Mouse (Mus musculus) heart, embryonic 15.5 days (tissue): ENCODE measurements around the gene Prelid3b. TPM values are rescaled to one million over a fixed set of nuclear protein-coding genes. Genes with fewer than 3 reads are reported as not detected.

Source experiments
- ATAC-seq: fragments of 200-750 bp; cut with Nextera tagmentation; replicated peaks from 2 replicates; pipeline ENCODE4 v1.8.0; 2017; ENCODE audit warnings: low read depth, moderate TSS enrichment; ENCODE audit not compliant: insufficient number of reproducible peaks, insufficient read depth, low FRiP score
- H3K27ac ChIP-seq: fragments of 300-500 bp; sonication (generic); 2 replicates; pipeline ENCODE4 v1.5.1; 2015; ENCODE audit warnings: mild to moderate bottlenecking, inconsistent platforms
- H3K27me3 ChIP-seq: fragments of 300-500 bp; sonication (generic); 2 replicates; pipeline ENCODE4 v1.6.1; 2015; ENCODE audit warnings: inconsistent platforms
- H3K36me3 ChIP-seq: fragments of 300-500 bp; sonication (generic); 2 replicates; pipeline ENCODE4 v1.6.1; 2015; ENCODE audit warnings: mild to moderate bottlenecking, inconsistent platforms
- H3K4me1 ChIP-seq: fragments of 300-500 bp; sonication (generic); replicated peaks from 2 replicates; pipeline ENCODE4 v1.6.1; 2015; ENCODE audit warnings: inconsistent platforms
- H3K4me2 ChIP-seq: fragments of 300-500 bp; sonication (generic); 2 replicates; pipeline ENCODE4 v1.6.1; 2015; ENCODE audit warnings: inconsistent platforms, mild to moderate bottlenecking, moderate library complexity
- H3K4me3 ChIP-seq: fragments of 300-500 bp; sonication (generic); 2 replicates; pipeline ENCODE4 v1.5.1; 2015; ENCODE audit warnings: mild to moderate bottlenecking, inconsistent platforms
- H3K9ac ChIP-seq: fragments of 300-500 bp; sonication (generic); 2 replicates; pipeline ENCODE4 v1.6.1; 2015; ENCODE audit warnings: mild to moderate bottlenecking, inconsistent platforms
- H3K9me3 ChIP-seq: fragments of 300-500 bp; sonication (generic); replicated peaks from 2 replicates; pipeline ENCODE4 v1.6.1; 2016; ENCODE audit warnings: inconsistent platforms
- WGBS: fragments of 180-500 bp; shearing (Covaris S2); methylation state at CpG from one replicate; pipeline ENCODE4 v1.1.7; 2015; ENCODE audit warnings: mixed read lengths; 5-methylcytosine and 5-hydroxymethylcytosine counted together
- polyA plus RNA-seq: library from polyadenylated mRNA; unstranded; fragments of >200 nt; fragmentation: Nextera tagmentation; extraction: Ambion mirVana; gene quantifications from 2 replicates; pipeline ENCODE4 v1.2.1, GENCODE M21; 2015

Prelid3b gene
- polyA plus RNA-seq, 1 experiment from 2014 or later, result 135 TPM

GRCm38 (mm10) chr2:174421107-174421506 is 51.8 kb downstream of the Prelid3b start:
- no peaks in the 10 kb centered on the region for H3K9me3 ChIP-seq
- no peaks in the 10 kb centered on the region for H3K27me3 ChIP-seq
- 88% methylated on average over 6 of the region's 6 CpGs for WGBS
- H3K4me1 ChIP-seq, result peaks cover 9% of the 10 kb centered on the region
- ATAC-seq, result no peak; the same call in 1 of the 2 replicates
- no peak overlapping the region for H3K27ac ChIP-seq
- no peak overlapping the region for H3K9ac ChIP-seq
- H3K4me2 ChIP-seq, result no peak overlapping the region
- no peak overlapping the region for H3K4me3 ChIP-seq
- peaks cover 43% of the 10 kb centered on the region for H3K36me3 ChIP-seq

DNA sequence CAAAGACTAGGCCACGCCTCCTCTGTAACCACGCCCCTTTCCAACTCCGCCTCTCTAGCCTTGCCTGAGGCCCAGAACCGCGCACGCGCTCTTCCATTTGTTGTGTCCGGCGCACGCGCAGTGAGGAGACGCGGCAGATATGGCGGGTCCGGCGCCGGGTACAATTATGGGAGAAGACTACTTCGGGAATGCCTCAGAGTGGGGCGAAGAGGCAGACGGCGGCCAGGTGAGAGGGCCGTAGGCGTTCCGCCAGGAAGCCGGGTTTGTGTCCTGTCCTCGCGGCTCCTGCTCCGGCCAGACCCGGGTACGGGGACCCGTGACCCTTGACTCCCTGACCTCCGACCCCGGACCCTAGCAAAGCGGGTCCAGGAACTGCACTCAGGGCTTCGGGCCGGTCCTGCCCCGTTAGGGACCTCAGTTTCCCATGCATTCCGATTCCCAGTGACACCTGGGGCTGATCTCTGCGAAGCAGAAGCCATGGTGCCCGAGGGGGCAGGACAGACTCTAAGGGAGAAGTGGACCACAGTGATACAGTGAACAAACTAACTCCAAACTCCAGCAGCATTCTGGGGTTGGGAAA is 57.1 kb downstream of the Prelid3b start, which contains the start of gene Nelfcd:
TSS of gene Nelfcd (plus strand) at position 74 of the 580 bp plus-strand sequence.
- H3K4me2 ChIP-seq, result peak within 1 kb of the TSS; percentile 70
- H3K4me1 ChIP-seq, result peaks cover 10% of the 10 kb centered on the region
- H3K4me3 ChIP-seq, result peak within 1 kb of the TSS; percentile 90
- H3K9ac ChIP-seq, result peak within 1 kb of the TSS; percentile 87
- H3K27me3 ChIP-seq, result no peaks in the 10 kb centered on the region
- peak; percentile 91 for ATAC-seq
- no peaks in the 10 kb centered on the region for H3K9me3 ChIP-seq
- WGBS, result under 1% methylated on average over 40 of the region's 40 CpGs
- no peaks in the 10 kb centered on the region for H3K36me3 ChIP-seq
- peak within 1 kb of the TSS; percentile 24; the same call in 1 of the 2 replicates for H3K27ac ChIP-seq

Other genes with a start within 250 kb of the Prelid3b start
- 1,401 and 1,438 TPM in 2 replicates for gene Gnas, start 188.8 kb downstream of the Prelid3b start, polyA plus RNA-seq
- 17.1 and 32.0 TPM in 2 replicates for gene Gm20721, start 126.4 kb downstream of the Prelid3b start, polyA plus RNA-seq
- 66.1 and 82.9 TPM in 2 replicates for gene Nelfcd, start 57.3 kb downstream of the Prelid3b start, polyA plus RNA-seq
- 99.5 and 146 TPM in 2 replicates for gene Ctsz, start 34.0 kb downstream of the Prelid3b start, polyA plus RNA-seq
- gene Tubb1, start 22.4 kb downstream of the Prelid3b start, polyA plus RNA-seq, result 3.8 and 3.9 TPM in 2 replicates
- gene Atp5e, start 9.0 kb downstream of the Prelid3b start, polyA plus RNA-seq, result 872 and 1,283 TPM in 2 replicates
- gene Zfp831, start 170.5 kb upstream of the Prelid3b start, polyA plus RNA-seq, result 0.01 TPM in 1 of 2 replicates, not detected in the other